Mouse (Mus musculus) fibroblast of lung, adult 2 months (primary cell): ENCODE data around the gene Zbtb12.
"Not testable (repeated sequence)": the region's sequence is repeated elsewhere in the genome, so short reads cannot be mapped to it uniquely, and the experiment has no call there.

Experiments
- DNase-seq: peaks from one replicate; pipeline ENCODE4 v3.0.0-alpha.2; 2011; ENCODE audit warnings: low read depth

Zbtb12 gene

DNA sequence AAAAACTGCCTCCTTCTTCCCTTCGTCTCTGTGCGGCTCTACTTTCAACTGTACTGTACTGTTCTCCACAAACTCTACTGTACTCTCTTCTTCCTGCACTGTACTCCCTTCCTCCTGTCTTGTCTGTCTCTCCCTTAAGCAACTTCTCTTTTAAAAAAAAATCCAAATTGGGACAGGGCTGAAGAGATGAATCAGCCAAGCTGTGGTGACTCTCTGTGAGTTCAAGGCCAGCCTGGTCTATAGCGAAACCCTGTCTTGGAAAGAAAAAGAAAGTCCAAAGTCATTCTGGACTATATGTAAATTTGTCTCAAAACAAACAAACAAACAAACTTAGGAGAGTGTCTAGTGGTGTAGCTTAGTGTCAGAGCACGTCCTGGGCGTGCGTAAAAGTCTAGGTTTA is 5.0 kb upstream of the Zbtb12 start:
- DNase-seq, result no peak

DNA sequence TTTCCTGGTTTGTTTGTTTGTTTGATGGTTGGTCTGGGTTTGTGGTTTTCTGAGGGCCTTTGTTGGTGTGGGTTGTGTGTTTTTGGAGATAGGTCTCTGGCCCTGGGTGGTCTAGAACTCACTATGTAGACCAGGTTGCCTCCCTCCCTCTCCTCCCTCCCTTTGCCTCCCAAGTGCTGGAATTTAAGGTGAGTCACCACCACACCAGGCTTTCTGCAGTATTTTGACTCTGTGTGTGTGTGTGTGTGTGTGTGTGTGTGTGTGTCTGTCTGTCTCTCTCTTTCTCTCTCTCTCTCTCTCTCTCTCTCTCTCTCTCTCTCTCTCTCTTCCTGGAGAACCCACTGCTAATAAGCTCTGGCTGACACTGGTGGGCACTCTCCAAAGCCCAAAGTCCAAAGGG is 1.9 kb downstream of the Zbtb12 start:
- DNase-seq, result no peak

DNA sequence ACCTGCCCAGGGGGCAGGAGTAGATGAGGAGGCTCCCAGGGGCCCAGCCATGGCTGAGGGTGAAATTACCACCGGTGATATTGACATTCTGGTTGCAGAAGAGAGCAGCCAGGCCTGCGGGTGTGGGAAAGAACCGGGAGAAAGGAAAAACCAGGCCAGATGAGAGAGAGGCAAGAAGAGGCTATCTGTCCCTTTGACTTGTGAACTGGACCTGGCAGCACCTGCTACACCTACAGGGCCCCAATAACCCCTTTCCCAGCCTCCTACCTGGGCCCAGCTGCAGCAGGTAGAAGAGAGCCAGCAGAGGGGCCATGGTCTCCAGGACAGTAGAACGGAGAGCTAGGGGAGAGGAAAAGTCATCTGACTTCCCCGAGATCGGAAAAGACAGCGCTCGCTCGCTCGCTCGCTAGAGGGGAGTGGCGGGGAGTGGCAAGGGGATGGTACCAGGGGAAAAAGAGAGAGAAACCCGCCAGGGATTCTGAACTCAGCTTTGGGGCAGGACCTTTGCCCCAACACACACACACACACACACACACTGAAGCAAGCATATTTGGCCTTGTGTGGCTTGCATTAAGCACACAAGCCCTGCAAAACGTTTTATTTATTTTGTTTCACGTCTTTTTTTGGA is 2.5 kb downstream of the Zbtb12 start, which contains the start of gene Gm20547:
TSS of gene Gm20547 (minus strand) at position 360 of the 628 bp plus-strand sequence.
- DNase-seq, result no peak

- DNase-seq, result no peak
Observed at GRCm38 (mm10) chr17:34883332-34883731, 4.0 kb downstream of the Zbtb12 start.

- no peak for DNase-seq
Observed at GRCm38 (mm10) chr17:34884704-34885103, 5.4 kb downstream of the Zbtb12 start.

DNA sequence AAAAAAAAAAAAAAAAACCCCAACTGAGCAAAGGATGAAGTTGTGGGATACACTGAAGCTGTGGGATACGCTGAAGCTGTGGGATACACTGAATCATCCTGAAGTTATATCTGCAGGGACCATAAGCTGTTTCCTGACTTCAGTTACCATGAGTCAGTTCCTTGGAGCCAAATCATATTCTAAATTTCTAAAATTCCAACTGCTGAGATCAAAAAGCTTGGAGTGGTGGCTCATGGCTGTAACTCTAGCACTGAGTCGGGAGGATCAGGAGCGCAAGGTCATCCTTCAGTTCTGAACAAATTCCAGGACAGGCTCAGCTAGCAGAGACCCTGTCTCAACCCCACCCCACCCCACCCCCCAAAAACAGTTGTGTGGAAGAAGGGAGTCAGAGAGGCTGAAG is 6.3 kb downstream of the Zbtb12 start:
- DNase-seq, result no peak

GRCm38 (mm10) chr17:34887942-34888341 is 8.7 kb downstream of the Zbtb12 start:
- no peak for DNase-seq

DNA sequence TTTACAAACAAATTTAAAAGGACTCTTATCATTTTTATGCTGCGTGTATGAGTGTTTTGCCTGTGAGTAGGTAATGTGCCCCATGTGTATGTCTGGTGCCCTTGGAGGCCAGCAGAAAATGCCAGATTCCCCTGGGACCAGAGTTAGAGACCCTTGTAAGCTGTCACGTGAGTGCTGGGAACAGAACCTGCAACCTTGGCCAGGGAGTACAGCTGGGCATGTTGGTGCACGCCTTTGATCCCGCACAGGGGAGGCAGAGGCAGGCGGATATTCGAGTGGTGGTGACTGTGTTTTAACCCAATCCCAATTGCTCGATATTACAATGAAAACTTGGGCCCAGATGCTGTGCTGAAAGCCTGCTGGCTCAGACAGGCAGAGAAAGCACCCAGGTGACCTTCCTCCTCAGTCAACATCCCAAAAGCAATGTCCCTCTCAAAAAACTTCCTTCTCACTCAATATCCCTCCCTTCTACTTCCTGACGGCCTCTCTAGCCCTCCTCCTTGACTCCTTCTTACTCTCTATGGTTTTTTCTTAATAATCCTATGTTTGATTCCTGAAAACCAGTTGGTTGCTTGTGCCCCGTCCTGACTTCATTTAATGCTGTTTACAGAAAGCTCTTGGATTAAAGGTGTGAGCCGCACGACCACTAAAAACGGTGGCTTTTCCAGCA is 10.9 kb downstream of the Zbtb12 start:
- DNase-seq, result no peak

DNA sequence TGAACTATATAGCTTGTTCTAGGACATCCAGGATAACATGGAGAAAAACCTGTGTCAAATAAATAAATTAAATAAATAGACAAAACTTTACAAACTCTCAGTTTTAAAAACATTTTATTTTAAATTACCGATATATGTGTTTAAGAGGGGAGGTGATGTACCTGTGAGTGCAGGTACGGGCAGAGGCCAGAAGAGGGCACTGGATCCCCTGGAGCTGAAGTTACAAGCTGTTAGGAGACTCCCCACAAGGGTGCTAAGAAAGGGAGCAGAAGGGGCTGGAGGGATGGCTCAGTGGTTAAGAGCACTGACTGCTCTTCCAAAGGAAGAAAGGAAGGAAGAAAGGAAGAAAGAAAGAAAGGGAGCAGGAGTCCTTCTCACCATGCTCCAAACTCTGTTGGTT is 12.1 kb downstream of the Zbtb12 start:
- DNase-seq, result no peak

GRCm38 (mm10) chr17:34893072-34893824 is 14.0 kb downstream of the Zbtb12 start:
- DNase-seq, result no peak

DNA sequence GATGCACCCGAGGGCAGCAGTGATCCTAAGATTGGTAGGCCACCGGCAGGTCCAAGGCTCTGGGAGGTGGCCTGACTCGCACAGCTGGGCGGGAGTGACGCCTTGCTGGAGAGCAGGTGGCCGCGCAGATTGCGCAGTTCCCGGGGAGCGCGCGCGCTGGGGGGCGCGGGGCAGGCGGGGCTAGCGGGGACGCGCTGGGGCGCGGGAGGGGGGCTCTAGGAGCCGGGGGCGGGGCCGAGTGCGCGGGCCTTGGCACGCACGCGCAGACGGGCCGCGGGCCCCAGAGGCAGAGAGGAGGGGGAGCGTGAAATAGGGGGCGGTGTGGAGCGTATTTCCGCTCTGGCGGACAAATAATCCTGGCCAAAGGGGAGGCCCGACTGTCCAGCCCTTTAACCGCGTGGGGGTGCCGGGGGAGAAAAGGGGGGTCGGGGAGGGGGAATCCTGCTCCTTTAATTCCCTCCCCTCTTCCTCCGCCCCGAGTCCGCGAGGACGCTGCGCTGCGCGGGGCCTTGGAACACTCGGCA is 14.9 kb downstream of the Zbtb12 start:
- peak; percentile 79 for DNase-seq

DNA sequence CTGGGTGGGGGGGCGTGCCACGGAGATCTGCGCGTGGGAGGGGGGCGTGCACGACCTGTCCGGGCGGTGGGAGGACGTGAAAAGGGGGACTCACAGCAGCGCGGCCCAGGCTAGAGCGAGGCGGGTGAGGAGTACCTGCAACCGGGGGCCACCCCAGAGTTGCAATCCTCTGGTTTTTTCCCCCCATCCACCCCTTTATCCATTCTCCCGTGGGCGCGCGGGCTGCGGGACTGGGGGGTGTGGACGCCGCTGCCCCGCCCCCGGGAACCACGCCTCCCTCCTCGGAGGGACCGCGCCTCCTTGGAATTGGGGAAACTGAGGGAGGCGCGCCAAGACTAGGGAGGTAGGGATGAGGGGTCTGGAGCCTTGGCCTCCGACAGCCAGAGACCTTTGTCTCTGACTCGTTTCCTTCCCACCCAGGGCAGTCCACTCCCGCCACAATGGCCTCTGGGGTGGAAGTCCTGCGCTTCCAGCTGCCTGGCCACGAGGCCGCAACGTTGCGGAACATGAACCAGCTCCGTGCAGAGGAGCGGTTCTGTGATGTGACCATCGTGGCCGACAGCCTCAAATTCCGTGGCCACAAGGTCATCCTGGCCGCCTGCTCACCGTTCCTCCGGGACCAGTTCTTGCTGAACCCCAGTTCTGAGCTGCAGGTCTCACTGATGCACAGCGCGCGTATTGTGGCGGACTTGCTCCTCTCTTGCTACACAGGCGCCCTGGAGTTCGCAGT is 15.7 kb downstream of the Zbtb12 start:
- no peak for DNase-seq

GRCm38 (mm10) chr17:34895724-34896123 is 16.4 kb downstream of the Zbtb12 start:
- no peak for DNase-seq

GRCm38 (mm10) chr17:34896366-34896765 is 17.1 kb downstream of the Zbtb12 start:
- DNase-seq, result no peak

DNA sequence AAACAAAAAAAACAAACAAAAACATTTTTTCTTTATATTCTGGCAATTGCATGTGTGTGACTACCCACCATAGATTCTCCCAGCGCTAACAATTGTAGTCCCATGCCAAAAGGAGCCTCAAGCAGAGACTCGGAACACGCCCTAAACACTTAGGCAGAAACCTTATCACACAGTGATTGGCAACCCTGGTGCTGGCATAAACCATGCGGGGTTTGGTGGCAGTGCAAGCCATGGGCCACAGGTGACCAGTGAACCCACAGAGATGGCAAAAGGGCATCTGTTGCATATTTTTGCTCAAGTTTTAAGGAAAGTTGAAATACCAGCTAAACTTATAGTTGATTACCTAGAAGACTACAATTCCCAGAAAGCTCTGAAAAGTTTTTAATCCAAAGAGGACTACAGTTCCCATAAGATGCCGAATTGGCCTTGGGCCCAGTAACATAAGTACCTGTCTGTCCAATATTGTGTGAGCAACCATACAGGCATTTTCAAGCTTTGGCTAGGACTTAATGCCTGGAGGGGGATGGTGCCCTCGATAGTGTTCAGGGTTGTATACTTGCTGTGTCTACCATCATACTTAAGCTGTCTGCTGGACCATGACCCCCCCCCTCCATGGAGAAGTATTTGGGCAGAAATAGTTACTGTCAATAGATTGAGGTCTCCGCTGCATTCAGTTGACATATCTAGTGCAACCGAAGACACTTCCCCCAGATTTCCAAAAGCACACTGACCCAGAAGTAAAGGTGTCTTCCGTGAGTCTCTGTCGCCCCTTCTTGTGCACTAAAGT is 18.3 kb downstream of the Zbtb12 start:
- DNase-seq, result no peak

DNA sequence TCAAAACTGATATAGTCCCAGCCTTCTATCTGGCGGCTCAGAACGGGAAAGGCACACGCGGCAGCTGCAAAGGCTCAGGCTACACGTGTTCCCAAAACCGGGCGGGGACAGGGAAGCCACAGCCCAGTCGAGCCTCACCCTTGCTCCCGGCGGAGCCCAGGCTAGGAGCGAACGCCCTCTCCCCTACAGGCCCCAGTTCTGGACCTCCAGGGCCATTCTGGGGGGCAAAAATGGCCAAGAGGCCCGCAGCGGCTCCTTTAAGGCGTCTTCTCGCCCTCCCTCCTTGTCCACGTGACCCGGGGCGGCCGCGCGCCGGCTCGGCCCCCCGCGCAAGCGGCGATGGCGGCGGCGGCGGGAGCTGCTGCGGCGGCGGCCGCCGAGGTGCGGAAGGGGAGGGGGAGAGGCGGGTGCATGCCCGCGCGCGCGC is 18.9 kb downstream of the Zbtb12 start, which contains the start of the genes C2 and Ehmt2:
TSS of gene C2 (minus strand) at position 106 of the 427 bp plus-strand sequence.
TSS of gene Ehmt2 (plus strand) at position 310 of the 427 bp plus-strand sequence.
- no peak for DNase-seq

GRCm38 (mm10) chr17:34898706-34899052 is 19.4 kb downstream of the Zbtb12 start:
- no peak for DNase-seq

DNA sequence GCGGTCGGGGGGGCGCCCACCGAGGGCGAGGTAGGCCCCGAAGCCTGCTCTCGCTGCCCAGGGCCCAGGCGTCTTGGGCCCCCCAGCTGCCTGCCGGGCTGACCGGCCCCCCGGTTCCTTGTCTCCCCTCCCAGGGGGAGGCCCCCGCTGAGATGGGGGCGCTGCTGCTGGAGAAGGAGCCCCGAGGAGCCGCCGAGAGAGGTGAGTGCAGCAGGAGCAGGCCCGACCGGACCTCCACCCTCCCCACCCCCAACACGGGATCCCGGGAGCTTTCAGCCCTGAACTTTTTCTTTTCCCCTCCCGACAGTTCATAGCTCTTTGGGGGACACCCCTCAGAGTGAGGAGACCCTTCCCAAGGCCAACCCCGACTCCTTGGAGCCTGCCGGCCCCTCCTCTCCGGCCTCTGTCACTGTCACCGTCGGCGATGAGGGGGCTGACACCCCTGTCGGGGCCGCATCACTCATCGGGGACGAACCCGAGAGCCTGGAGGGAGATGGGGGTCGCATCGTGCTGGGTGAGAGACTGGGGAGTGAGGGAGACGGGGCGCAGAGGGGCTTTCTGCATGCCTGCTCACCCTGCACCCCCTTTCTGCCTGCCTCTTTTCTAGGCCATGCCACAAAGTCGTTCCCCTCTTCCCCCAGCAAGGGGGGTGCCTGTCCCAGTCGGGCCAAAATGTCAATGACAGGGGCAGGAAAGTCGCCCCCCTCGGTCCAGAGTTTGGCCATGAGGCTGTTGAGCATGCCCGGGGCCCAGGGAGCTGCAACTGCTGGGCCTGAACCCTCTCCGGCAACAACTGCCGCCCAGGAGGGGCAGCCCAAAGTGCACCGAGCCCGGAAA is 20.0 kb downstream of the Zbtb12 start:
- DNase-seq, result no peak

- no peak for DNase-seq
Observed at GRCm38 (mm10) chr17:34899890-34900243, 20.6 kb downstream of the Zbtb12 start.

GRCm38 (mm10) chr17:34900826-34901225 is 21.5 kb downstream of the Zbtb12 start:
- not testable (repeated sequence) for DNase-seq
